Mouse (Mus musculus) midbrain, embryonic 15.5 days (tissue): Measurements from ENCODE around the gene Ehbp1. TPM values are rescaled to one million over a fixed set of nuclear protein-coding genes. Genes with fewer than 3 reads are reported as not detected.

Experiments used
- ATAC-seq: fragments of 200-750 bp; cut with Nextera tagmentation; replicated peaks from 2 replicates; pipeline ENCODE4 v1.8.0; 2017; ENCODE audit warnings: moderate TSS enrichment
- H3K27ac ChIP-seq: fragments of 300-500 bp; sonication (generic); 2 replicates; pipeline ENCODE4 v1.5.1; 2015; ENCODE audit warnings: mild to moderate bottlenecking, inconsistent platforms
- H3K27me3 ChIP-seq: fragments of 300-500 bp; sonication (generic); replicated peaks from 2 replicates; pipeline ENCODE4 v1.6.1; 2015; ENCODE audit warnings: inconsistent platforms
- H3K36me3 ChIP-seq: fragments of 300-500 bp; sonication (generic); replicated peaks from 2 replicates; pipeline ENCODE4 v1.6.1; 2015; ENCODE audit warnings: inconsistent platforms
- H3K4me1 ChIP-seq: fragments of 300-500 bp; sonication (generic); 2 replicates; pipeline ENCODE4 v1.6.1; 2015; ENCODE audit warnings: inconsistent platforms
- H3K4me2 ChIP-seq: fragments of 300-500 bp; sonication (generic); 2 replicates; pipeline ENCODE4 v1.6.1; 2015; ENCODE audit warnings: inconsistent platforms, mild to moderate bottlenecking, moderate library complexity
- H3K4me3 ChIP-seq: fragments of 300-500 bp; sonication (generic); 2 replicates; pipeline ENCODE4 v1.5.1; 2015; ENCODE audit warnings: mild to moderate bottlenecking, inconsistent platforms
- H3K9ac ChIP-seq: fragments of 300-500 bp; sonication (generic); 2 replicates; pipeline ENCODE4 v1.6.1; 2015; ENCODE audit warnings: mild to moderate bottlenecking, inconsistent platforms
- H3K9me3 ChIP-seq: fragments of 300-500 bp; sonication (generic); 2 replicates; pipeline ENCODE4 v1.6.1; 2016; ENCODE audit warnings: inconsistent platforms
- WGBS: fragments of 180-500 bp; shearing (Covaris S2); methylation state at CpG from one replicate; pipeline ENCODE4 v1.1.7; 2015; ENCODE audit warnings: mixed read lengths; 5-methylcytosine and 5-hydroxymethylcytosine counted together
- polyA plus RNA-seq: library from polyadenylated mRNA; unstranded; fragments of >200 nt; fragmentation: Nextera tagmentation; extraction: Ambion mirVana; gene quantifications from 2 replicates; pipeline ENCODE4 v1.2.1, GENCODE M21; 2015

Gene Ehbp1
- polyA plus RNA-seq, 1 experiment from 2014 or later = 26.1 TPM

- H3K9ac ChIP-seq = no peak overlapping the region
Measured at GRCm38 (mm10) chr11:22347651-22348535, 5.8 kb upstream of the Ehbp1 start.

GRCm38 (mm10) chr11:22327302-22327910 is 14.7 kb downstream of the Ehbp1 start:
- Histone ChIP-seq H3K4me3 (no peak overlapping the region), H3K4me1 (0 out of 2 replicates have a peak, but pooled peaks cover 3% of the 10 kb centered on the region), H3K27me3 (0 out of 2 replicates have a peak, but pooled peaks cover 4% of the 10 kb centered on the region), H3K4me2 (no peak overlapping the region), H3K9me3 (no peaks in the 10 kb centered on the region), H3K36me3 (no peaks in the 10 kb centered on the region), H3K27ac (no peak overlapping the region), H3K9ac (no peak overlapping the region)
- WGBS = 15% methylated on average over 2 of the region's 2 CpGs
- no peak for ATAC-seq

More at GRCm38 (mm10) chr11:22347651-22348535, 5.8 kb upstream of the Ehbp1 start:
- peak overlapping the region; percentile 38; the same call in 1 of the 2 replicates for H3K27ac ChIP-seq
- H3K4me1 ChIP-seq = peaks cover 18% of the 10 kb centered on the region
- no peak overlapping the region for H3K4me2 ChIP-seq
- 20% methylated on average over 13 of the region's 13 CpGs for WGBS
- H3K36me3 ChIP-seq = no peaks in the 10 kb centered on the region
- no peak overlapping the region for H3K4me3 ChIP-seq
- H3K27me3 ChIP-seq = no peaks in the 10 kb centered on the region
- peak; percentile 72; the same call in 1 of the 2 replicates for ATAC-seq
- no peaks in the 10 kb centered on the region for H3K9me3 ChIP-seq

- Histone ChIP-seq H3K9me3 (no peaks in the 10 kb centered on the region), H3K4me1 (no peaks in the 10 kb centered on the region), H3K27ac (no peak overlapping the region), H3K27me3 (no peaks in the 10 kb centered on the region), H3K36me3 (no peaks in the 10 kb centered on the region), H3K4me2 (no peak overlapping the region), H3K4me3 (no peak overlapping the region), H3K9ac (no peak overlapping the region)
- ATAC-seq = no peak
- WGBS = 90% methylated on average over 6 of the region's 6 CpGs
Measured at GRCm38 (mm10) chr11:22317824-22318411, 24.2 kb downstream of the Ehbp1 start.

GRCm38 (mm10) chr11:22315801-22316200 is 26.3 kb downstream of the Ehbp1 start:
- WGBS = 97% methylated on average over 1 of the region's 1 CpGs
- Histone ChIP-seq H3K9ac (no peak overlapping the region), H3K27me3 (no peaks in the 10 kb centered on the region), H3K9me3 (no peaks in the 10 kb centered on the region), H3K4me3 (no peak overlapping the region), H3K36me3 (no peaks in the 10 kb centered on the region), H3K27ac (no peak overlapping the region), H3K4me2 (no peak overlapping the region), H3K4me1 (no peaks in the 10 kb centered on the region)
- ATAC-seq = no peak

GRCm38 (mm10) chr11:22301164-22301563 is 40.9 kb downstream of the Ehbp1 start:
- no peak overlapping the region for H3K27ac ChIP-seq
- no peaks in the 10 kb centered on the region for H3K4me1 ChIP-seq
- H3K4me2 ChIP-seq = no peak overlapping the region
- ATAC-seq = no peak
- H3K27me3 ChIP-seq = no peaks in the 10 kb centered on the region
- no peaks in the 10 kb centered on the region for H3K9me3 ChIP-seq
- H3K36me3 ChIP-seq = no peaks in the 10 kb centered on the region
- WGBS = 67% methylated on average over 6 of the region's 6 CpGs
- H3K9ac ChIP-seq = no peak overlapping the region
- H3K4me3 ChIP-seq = no peak overlapping the region

GRCm38 (mm10) chr11:22289164-22289563 is 52.9 kb downstream of the Ehbp1 start:
- Histone ChIP-seq H3K4me1 (peaks cover 21% of the 10 kb centered on the region), H3K4me2 (no peak overlapping the region), H3K9ac (no peak overlapping the region), H3K9me3 (no peaks in the 10 kb centered on the region), H3K4me3 (no peak overlapping the region), H3K27me3 (no peaks in the 10 kb centered on the region), H3K36me3 (no peaks in the 10 kb centered on the region), H3K27ac (no peak overlapping the region)
- ATAC-seq = no peak

GRCm38 (mm10) chr11:22287513-22287900 is 54.6 kb downstream of the Ehbp1 start:
- no peaks in the 10 kb centered on the region for H3K27me3 ChIP-seq
- peak overlapping the region; percentile 71 for H3K4me3 ChIP-seq
- no peaks in the 10 kb centered on the region for H3K36me3 ChIP-seq
- H3K9ac ChIP-seq = peak overlapping the region; percentile 72
- peak overlapping the region; percentile 65 for H3K4me2 ChIP-seq
- H3K27ac ChIP-seq = peak overlapping the region; percentile 85
- H3K9me3 ChIP-seq = no peaks in the 10 kb centered on the region
- under 1% methylated on average over 6 of the region's 6 CpGs for WGBS
- peaks cover 33% of the 10 kb centered on the region for H3K4me1 ChIP-seq
- peak; percentile 3 for ATAC-seq

GRCm38 (mm10) chr11:22286885-22287512 is 55.1 kb downstream of the Ehbp1 start:
- ATAC-seq = peak; percentile 100
- Histone ChIP-seq H3K4me3 (peak overlapping the region; percentile 71), H3K27me3 (no peaks in the 10 kb centered on the region), H3K4me2 (peak overlapping the region; percentile 65), H3K4me1 (peaks cover 33% of the 10 kb centered on the region), H3K27ac (peak overlapping the region; percentile 95), H3K36me3 (peaks cover 4% of the 10 kb centered on the region), H3K9me3 (no peaks in the 10 kb centered on the region), H3K9ac (peak overlapping the region; percentile 75)
- under 1% methylated on average over 31 of the region's 43 CpGs for WGBS

- Histone ChIP-seq H3K4me2 (peak overlapping the region; percentile 60), H3K36me3 (peaks cover 8% of the 10 kb centered on the region), H3K9me3 (no peaks in the 10 kb centered on the region), H3K9ac (peak overlapping the region; percentile 75), H3K4me1 (peaks cover 33% of the 10 kb centered on the region), H3K4me3 (peak overlapping the region; percentile 71), H3K27me3 (no peaks in the 10 kb centered on the region), H3K27ac (peak overlapping the region; percentile 95)
- WGBS = under 1% methylated on average over 38 of the region's 39 CpGs
- ATAC-seq = peak; percentile 82
Measured at GRCm38 (mm10) chr11:22286371-22286872, 55.7 kb downstream of the Ehbp1 start.

- no peak for ATAC-seq
- WGBS = 96% methylated on average over 3 of the region's 3 CpGs
- Histone ChIP-seq H3K36me3 (peaks cover 20% of the 10 kb centered on the region), H3K4me1 (no peaks in the 10 kb centered on the region), H3K27me3 (no peaks in the 10 kb centered on the region), H3K27ac (no peak overlapping the region), H3K9me3 (no peaks in the 10 kb centered on the region), H3K4me2 (no peak overlapping the region), H3K9ac (no peak overlapping the region), H3K4me3 (no peak overlapping the region)
Measured at GRCm38 (mm10) chr11:22276656-22277055, 65.4 kb downstream of the Ehbp1 start.

GRCm38 (mm10) chr11:22274144-22274543 is 67.9 kb downstream of the Ehbp1 start:
- Histone ChIP-seq H3K4me3 (no peak overlapping the region), H3K4me1 (no peaks in the 10 kb centered on the region), H3K27ac (no peak overlapping the region), H3K9ac (no peak overlapping the region), H3K4me2 (no peak overlapping the region), H3K36me3 (peaks cover 14% of the 10 kb centered on the region; the same call in 1 of the 2 replicates), H3K27me3 (no peaks in the 10 kb centered on the region), H3K9me3 (no peaks in the 10 kb centered on the region)
- 92% methylated on average over 2 of the region's 2 CpGs for WGBS
- ATAC-seq = no peak

GRCm38 (mm10) chr11:22273378-22273777 is 68.7 kb downstream of the Ehbp1 start:
- no peak overlapping the region for H3K4me2 ChIP-seq
- H3K4me3 ChIP-seq = no peak overlapping the region
- no peak for ATAC-seq
- H3K36me3 ChIP-seq = peaks cover 14% of the 10 kb centered on the region; the same call in 1 of the 2 replicates
- no peak overlapping the region for H3K27ac ChIP-seq
- H3K9ac ChIP-seq = no peak overlapping the region
- no peaks in the 10 kb centered on the region for H3K9me3 ChIP-seq
- no peaks in the 10 kb centered on the region for H3K27me3 ChIP-seq
- 91% methylated on average over 7 of the region's 7 CpGs for WGBS
- H3K4me1 ChIP-seq = no peaks in the 10 kb centered on the region
